Mouse (Mus musculus) heart, embryonic 16.5 days (tissue): ENCODE measurements around the gene Defb26. TPM values are rescaled to one million over a fixed set of nuclear protein-coding genes. Genes with fewer than 3 reads are reported as not detected.

ENCODE experiments used
- ATAC-seq: fragments of 200-750 bp; cut with Nextera tagmentation; replicated peaks from 2 replicates; pipeline ENCODE4 v1.8.0; 2017; ENCODE audit warnings: moderate number of reproducible peaks; ENCODE audit not compliant: insufficient read depth, low FRiP score; ENCODE audit errors: extremely low read depth
- H3K27ac ChIP-seq: fragments of 300-500 bp; sonication (generic); 2 replicates; pipeline ENCODE4 v1.5.1; 2014; ENCODE audit warnings: mild to moderate bottlenecking, low read length, control low read depth, moderate library complexity
- H3K27me3 ChIP-seq: fragments of 300-500 bp; sonication (generic); 2 replicates; pipeline ENCODE4 v1.6.1; 2014; ENCODE audit warnings: low read length, mixed read lengths; ENCODE audit not compliant: control insufficient read depth, insufficient read depth
- H3K36me3 ChIP-seq: fragments of 300-500 bp; sonication (generic); 2 replicates; pipeline ENCODE4 v1.6.1; 2014; ENCODE audit not compliant: control insufficient read depth, insufficient read depth
- H3K4me1 ChIP-seq: fragments of 300-500 bp; sonication (generic); 2 replicates; pipeline ENCODE4 v1.6.1; 2014; ENCODE audit warnings: low read length, mixed read lengths; ENCODE audit not compliant: control insufficient read depth, insufficient read depth
- H3K4me2 ChIP-seq: fragments of 300-500 bp; sonication (generic); 2 replicates; pipeline ENCODE4 v1.6.1; 2014; ENCODE audit warnings: low read depth, mild to moderate bottlenecking, control low read depth, low read length
- H3K4me3 ChIP-seq: fragments of 300-500 bp; sonication (generic); 2 replicates; pipeline ENCODE4 v1.5.1; 2014; ENCODE audit warnings: mild to moderate bottlenecking, control low read depth, low read length
- H3K9ac ChIP-seq: fragments of 300-500 bp; sonication (generic); 2 replicates; pipeline ENCODE4 v1.6.1; 2014; ENCODE audit warnings: low read length, control low read depth
- H3K9me3 ChIP-seq: fragments of 300-500 bp; sonication (generic); replicated peaks from 2 replicates; pipeline ENCODE4 v1.6.1; 2016; ENCODE audit warnings: low read length; ENCODE audit not compliant: control insufficient read depth
- WGBS: fragments of 180-500 bp; shearing (Covaris S2); extraction: QIAGEN DNeasy Blood & Tissue Kit; methylation state at CpG from one replicate; pipeline ENCODE4 v1.1.7; 2014; 5-methylcytosine and 5-hydroxymethylcytosine counted together
- polyA plus RNA-seq: library from polyadenylated mRNA; unstranded; fragments of >200 nt; fragmentation: Nextera tagmentation; extraction: Ambion mirVana; gene quantifications from 2 replicates; pipeline ENCODE4 v1.2.1, GENCODE M21; 2015

Defb26 gene
- polyA plus RNA-seq, 1 experiment from 2014 or later: not detected

GRCm38 (mm10) chr2:152481726-152482125, 29.8 kb downstream of the Defb26 start:
- Histone ChIP-seq H3K27ac (no peak overlapping the region), H3K27me3 (no peaks in the 10 kb centered on the region), H3K9me3 (no peaks in the 10 kb centered on the region; the same call in 1 of the 2 replicates), H3K36me3 (no peaks in the 10 kb centered on the region), H3K4me2 (no peak overlapping the region), H3K9ac (no peak overlapping the region), H3K4me1 (no peaks in the 10 kb centered on the region), H3K4me3 (no peak overlapping the region)
- WGBS: 83% methylated on average over 7 of the region's 7 CpGs
- no peak for ATAC-seq

- no peaks in the 10 kb centered on the region for H3K4me1 ChIP-seq
- WGBS: 71% methylated on average over 3 of the region's 3 CpGs
- ATAC-seq: no peak
- no peak overlapping the region for H3K4me2 ChIP-seq
- no peaks in the 10 kb centered on the region for H3K36me3 ChIP-seq
- no peaks in the 10 kb centered on the region for H3K27me3 ChIP-seq
- H3K9me3 ChIP-seq: no peaks in the 10 kb centered on the region; the same call in 1 of the 2 replicates
- no peak overlapping the region for H3K27ac ChIP-seq
- H3K4me3 ChIP-seq: no peak overlapping the region
- no peak overlapping the region for H3K9ac ChIP-seq
These were observed 30.6 kb downstream of the Defb26 start for GRCm38 (mm10) chr2:152480881-152481280.

- H3K4me3 ChIP-seq: no peak within 1 kb of the TSS
- H3K36me3 ChIP-seq: no peaks in the 10 kb centered on the region
- no peak within 1 kb of the TSS for H3K9ac ChIP-seq
- no peaks in the 10 kb centered on the region for H3K27me3 ChIP-seq
- H3K9me3 ChIP-seq: no peaks in the 10 kb centered on the region; the same call in 1 of the 2 replicates
- no peaks in the 10 kb centered on the region for H3K4me1 ChIP-seq
- ATAC-seq: no peak
- 48% methylated on average over 2 of the region's 2 CpGs for WGBS
- no peak within 1 kb of the TSS for H3K27ac ChIP-seq
- no peak within 1 kb of the TSS for H3K4me2 ChIP-seq
These were observed 34.7 kb downstream of the Defb26 start, which contains the start of gene Defb20 for GRCm38 (mm10) chr2:152476763-152477162. TSS of gene Defb20 (plus strand) at chr2:152477063.

- H3K9ac ChIP-seq: no peak overlapping the region
- whole genome bisulfite sequencing: 14% methylated on average over 3 of the region's 3 CpGs
- ATAC-seq: no peak
These were observed 39.1 kb downstream of the Defb26 start for GRCm38 (mm10) chr2:152472434-152472833.

GRCm38 (mm10) chr2:152470973-152471372, 40.5 kb downstream of the Defb26 start:
- H3K4me1 ChIP-seq: no peaks in the 10 kb centered on the region

More at GRCm38 (mm10) chr2:152472434-152472833, 39.1 kb downstream of the Defb26 start:
- no peaks in the 10 kb centered on the region for H3K9me3 ChIP-seq
- H3K4me2 ChIP-seq: no peak overlapping the region
- no peak overlapping the region for H3K4me3 ChIP-seq
- no peaks in the 10 kb centered on the region for H3K27me3 ChIP-seq
- no peaks in the 10 kb centered on the region for H3K36me3 ChIP-seq
- no peak overlapping the region for H3K27ac ChIP-seq
- H3K4me1 ChIP-seq: no peaks in the 10 kb centered on the region

GRCm38 (mm10) chr2:152464570-152465150, 46.8 kb downstream of the Defb26 start, which contains the start of gene Defb23:
TSS of gene Defb23 (minus strand) at chr2:152464620.
- no peaks in the 10 kb centered on the region for H3K36me3 ChIP-seq
- 80% methylated on average over 3 of the region's 3 CpGs for WGBS
- ATAC-seq: no peak

More at GRCm38 (mm10) chr2:152470973-152471372, 40.5 kb downstream of the Defb26 start:
- Histone ChIP-seq H3K27me3 (no peaks in the 10 kb centered on the region), H3K9me3 (no peaks in the 10 kb centered on the region), H3K27ac (no peak overlapping the region), H3K9ac (no peak overlapping the region), H3K4me3 (no peak overlapping the region), H3K36me3 (no peaks in the 10 kb centered on the region), H3K4me2 (no peak overlapping the region)
- 29% methylated on average over 7 of the region's 7 CpGs for WGBS
- ATAC-seq: no peak

GRCm38 (mm10) chr2:152459241-152459640, 52.3 kb downstream of the Defb26 start:
- no peaks in the 10 kb centered on the region for H3K9me3 ChIP-seq
- ATAC-seq: no peak
- WGBS: 56% methylated on average over 13 of the region's 13 CpGs

More at GRCm38 (mm10) chr2:152464570-152465150, 46.8 kb downstream of the Defb26 start, which contains the start of gene Defb23:
- no peak within 1 kb of the TSS for H3K4me3 ChIP-seq
- H3K4me2 ChIP-seq: no peak within 1 kb of the TSS
- 0 out of 2 replicates have a peak, but pooled peaks cover 3% of the 10 kb centered on the region for H3K9me3 ChIP-seq
- H3K27me3 ChIP-seq: no peaks in the 10 kb centered on the region
- H3K27ac ChIP-seq: no peak within 1 kb of the TSS
- no peaks in the 10 kb centered on the region for H3K4me1 ChIP-seq
- no peak within 1 kb of the TSS for H3K9ac ChIP-seq

More at GRCm38 (mm10) chr2:152459241-152459640, 52.3 kb downstream of the Defb26 start:
- H3K27me3 ChIP-seq: no peaks in the 10 kb centered on the region
- no peak overlapping the region for H3K4me2 ChIP-seq
- H3K4me3 ChIP-seq: no peak overlapping the region
- no peaks in the 10 kb centered on the region for H3K36me3 ChIP-seq
- no peak overlapping the region for H3K27ac ChIP-seq
- no peak overlapping the region for H3K9ac ChIP-seq
- H3K4me1 ChIP-seq: no peaks in the 10 kb centered on the region

Other genes with a start within 250 kb of the Defb26 start
- 33.1 and 34.0 TPM in 2 replicates for gene Tbc1d20, start 217.9 kb downstream of the Defb26 start, polyA plus RNA-seq
- gene Rbck1, start 179.0 kb downstream of the Defb26 start, polyA plus RNA-seq: 78.3 and 82.4 TPM in 2 replicates
- 3.3 and 3.8 TPM in 2 replicates for gene Trib3, start 167.7 kb downstream of the Defb26 start, polyA plus RNA-seq
- 1.2 and 1.3 TPM in 2 replicates for gene Nrsn2, start 135.1 kb downstream of the Defb26 start, polyA plus RNA-seq
- gene Sox12, start 113.6 kb downstream of the Defb26 start, polyA plus RNA-seq: 5.4 and 7.3 TPM in 2 replicates
- 24.3 and 26.0 TPM in 2 replicates for gene Zcchc3, start 96.7 kb downstream of the Defb26 start, polyA plus RNA-seq
- 3.5 TPM in 2 replicates for gene 6820408C15Rik, start 96.1 kb downstream of the Defb26 start, polyA plus RNA-seq
- not detected in 2 replicates for gene Defb23, start 47.1 kb downstream of the Defb26 start, polyA plus RNA-seq
- gene Defb20, start 34.6 kb downstream of the Defb26 start, polyA plus RNA-seq: not detected in 2 replicates
- not detected in 2 replicates for gene Defb22, start 21.6 kb downstream of the Defb26 start, polyA plus RNA-seq
- not detected in 2 replicates for gene Defb28, start 6.6 kb upstream of the Defb26 start, polyA plus RNA-seq
- gene Defb29, start 28.4 kb upstream of the Defb26 start, polyA plus RNA-seq: not detected in 2 replicates
- not detected in 2 replicates for gene Gm17416, start 57.6 kb upstream of the Defb26 start, polyA plus RNA-seq
- not detected in 2 replicates for gene Defb21, start 61.1 kb upstream of the Defb26 start, polyA plus RNA-seq
- 0.61 and 1.2 TPM in 2 replicates for gene Defb19, start 68.6 kb upstream of the Defb26 start, polyA plus RNA-seq
- not detected in 2 replicates for gene Defb45, start 87.7 kb upstream of the Defb26 start, polyA plus RNA-seq
- gene Defb36, start 92.6 kb upstream of the Defb26 start, polyA plus RNA-seq: not detected in 2 replicates
- gene Defb25, start 111.4 kb upstream of the Defb26 start, polyA plus RNA-seq: 0.88 TPM in 1 of 2 replicates, not detected in the other
- gene Rem1, start 115.3 kb upstream of the Defb26 start, polyA plus RNA-seq: 12.8 and 14.8 TPM in 2 replicates
- gene H13, start 157.8 kb upstream of the Defb26 start, polyA plus RNA-seq: 76.4 and 81.7 TPM in 2 replicates
- 18.9 and 19.2 TPM in 2 replicates for gene Mcts2, start 175.3 kb upstream of the Defb26 start, polyA plus RNA-seq
- 56.3 and 64.5 TPM in 2 replicates for gene Id1, start 224.6 kb upstream of the Defb26 start, polyA plus RNA-seq
- 26.7 and 30.9 TPM in 2 replicates for gene Cox4i2, start 242.5 kb upstream of the Defb26 start, polyA plus RNA-seq